Mouse (Mus musculus) thymus, postnatal 14 days (tissue): ENCODE data around the gene Nfrkb.

Source experiments
- DNase-seq: peaks from one replicate; pipeline ENCODE4 v3.0.0; 2021

Nfrkb gene

DNA sequence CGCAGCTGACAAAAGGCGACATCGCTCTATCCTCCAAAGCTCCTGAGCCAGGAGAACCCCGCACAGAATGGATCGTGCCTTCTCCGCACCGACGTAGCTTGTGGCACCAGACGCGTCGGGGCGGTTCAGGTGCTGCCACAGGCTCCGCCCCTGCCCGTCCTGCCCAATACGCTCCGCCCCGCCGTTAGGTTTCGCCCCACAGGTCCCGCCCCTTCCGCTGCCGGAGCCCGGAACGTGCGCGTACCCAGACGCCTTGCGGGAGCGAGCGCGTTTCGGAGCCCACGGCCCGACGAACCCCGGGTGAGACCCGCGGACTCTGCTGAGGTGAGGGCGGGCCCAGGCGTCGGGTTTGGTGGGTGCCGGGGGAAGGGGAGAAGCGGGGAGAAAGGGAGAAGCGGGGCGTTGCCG is at the start of gene Nfrkb:
TSS of gene Nfrkb (plus strand) at position 246 of the 408 bp plus-strand sequence.
- DNase-seq = peak; percentile 98

DNA sequence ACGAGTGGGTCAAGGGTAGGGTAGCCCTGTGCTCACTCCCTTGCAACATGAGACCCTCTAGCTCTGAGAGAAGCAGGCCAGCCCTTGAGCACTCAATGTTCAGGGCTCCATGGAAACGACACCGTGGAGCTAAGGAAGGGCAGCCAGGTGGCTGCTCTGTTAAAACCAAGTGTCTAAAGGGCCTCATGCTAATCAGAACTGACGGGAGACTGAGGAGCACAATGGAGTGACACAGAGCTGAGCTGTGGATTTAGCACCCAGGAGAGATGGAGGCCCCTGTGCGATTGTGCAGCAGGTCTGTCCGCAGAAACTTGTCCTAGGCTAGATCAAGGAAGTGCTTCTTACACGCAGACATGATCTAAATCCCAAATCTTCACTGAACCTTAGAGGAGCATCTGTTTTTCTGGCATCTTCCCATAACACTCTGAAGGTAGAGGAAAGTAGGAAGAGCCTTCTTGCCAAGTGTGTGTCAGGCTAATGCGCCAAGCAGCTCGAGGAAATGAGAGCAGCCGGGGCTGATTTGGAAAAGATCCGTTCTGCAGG is 41.6 kb upstream of the Nfrkb start:
- no peak for DNase-seq

DNA sequence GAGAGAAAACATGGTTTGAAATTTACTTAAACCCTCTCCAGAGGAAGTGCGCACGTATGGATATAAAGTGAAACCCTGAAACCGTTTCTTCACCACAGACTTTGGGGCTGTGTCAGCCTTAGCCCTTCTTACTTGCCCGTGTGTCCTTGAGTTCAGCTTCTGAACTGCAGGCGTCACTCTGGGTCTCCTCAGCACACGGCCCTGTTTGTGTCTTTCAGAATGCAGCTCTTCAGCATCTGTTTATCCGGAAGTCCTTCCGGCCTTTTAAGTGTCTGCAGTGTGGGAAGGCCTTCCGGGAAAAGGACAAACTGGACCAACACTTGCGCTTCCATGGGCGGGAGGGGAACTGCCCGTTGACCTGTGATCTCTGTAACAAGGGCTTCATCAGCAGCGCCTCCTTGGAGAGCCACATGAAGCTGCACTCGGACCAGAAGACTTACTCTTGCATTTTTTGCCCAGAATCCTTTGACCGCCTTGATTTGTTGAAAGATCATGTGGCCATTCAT is 39.4 kb upstream of the Nfrkb start:
- no peak for DNase-seq

DNA sequence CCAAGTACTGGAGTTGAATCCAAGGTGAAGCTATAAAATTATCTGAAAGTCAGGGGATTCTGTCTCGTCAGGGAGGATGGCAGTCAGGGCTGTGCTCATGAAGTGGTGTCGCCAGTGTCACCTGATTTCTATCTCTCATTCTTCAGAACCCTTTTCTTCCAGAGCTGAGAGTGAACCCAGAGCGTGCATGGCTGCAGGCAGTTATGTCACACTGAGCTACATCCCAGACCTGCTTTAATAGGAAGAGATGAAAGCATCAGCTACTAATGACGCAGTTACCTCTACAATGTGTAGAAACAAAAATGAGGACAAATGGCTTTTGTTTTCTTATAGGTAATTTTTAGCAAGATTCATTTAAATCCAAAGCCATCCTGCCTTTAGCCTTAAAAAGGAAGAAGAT is 37.5 kb upstream of the Nfrkb start:
- DNase-seq = no peak

DNA sequence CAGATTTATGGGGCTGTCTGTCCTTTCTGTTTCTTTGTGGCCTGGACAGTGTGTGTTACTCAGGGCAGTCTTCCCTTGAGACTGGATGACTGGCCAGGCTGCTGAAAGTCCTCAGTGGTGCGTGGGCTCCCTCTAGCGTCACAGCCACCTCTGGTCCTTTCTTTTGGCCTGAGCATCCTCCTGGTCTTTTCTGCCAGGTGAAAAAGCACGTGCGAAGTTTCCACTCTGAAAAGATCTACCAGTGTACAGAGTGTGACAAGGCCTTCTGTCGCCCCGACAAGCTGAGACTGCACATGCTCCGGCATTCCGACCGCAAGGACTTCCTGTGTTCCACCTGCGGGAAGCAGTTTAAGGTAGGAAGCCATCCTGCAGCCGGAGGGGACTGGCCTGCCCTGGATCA is 37.1 kb upstream of the Nfrkb start:
- DNase-seq = peak; percentile 69

DNA sequence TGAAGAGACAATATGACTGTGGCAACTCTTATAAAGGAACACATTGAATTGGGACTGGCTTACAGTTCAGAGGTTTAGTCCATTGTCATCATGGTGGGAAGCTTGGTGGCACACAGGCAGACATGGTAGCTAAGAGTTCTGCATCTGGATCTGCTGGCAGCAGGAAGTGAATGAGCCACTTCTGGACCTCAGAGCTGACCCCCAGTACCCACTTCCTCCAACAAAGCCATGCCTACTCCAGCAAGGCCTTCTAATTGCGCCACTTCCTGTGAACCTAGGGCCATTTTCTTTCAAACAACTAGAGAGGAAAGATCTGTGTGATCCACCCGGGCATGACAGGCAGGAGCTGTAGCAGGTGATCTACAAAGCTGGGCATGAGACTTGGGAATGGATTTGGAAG is 33.3 kb upstream of the Nfrkb start:
- DNase-seq = no peak

DNA sequence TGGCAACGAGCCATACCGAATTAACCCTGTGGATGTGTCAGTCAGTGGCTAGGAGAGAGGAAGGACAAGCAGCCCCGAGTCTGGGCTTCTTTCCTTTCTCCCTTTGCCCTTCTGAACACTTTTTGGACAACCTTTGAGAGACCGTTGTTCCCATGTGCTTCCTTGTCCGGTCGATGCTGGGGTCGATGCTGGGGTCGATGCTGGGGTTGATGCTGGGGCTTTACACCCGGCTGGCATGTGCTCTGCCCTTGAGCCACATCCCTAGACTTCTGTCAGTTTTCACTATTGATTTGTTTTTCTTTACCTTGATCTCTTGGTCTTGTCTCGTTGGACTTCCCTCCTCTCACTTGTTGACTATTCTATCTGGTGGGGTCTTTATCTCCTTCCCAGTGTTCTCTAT is 32.5 kb upstream of the Nfrkb start:
- no peak for DNase-seq

DNA sequence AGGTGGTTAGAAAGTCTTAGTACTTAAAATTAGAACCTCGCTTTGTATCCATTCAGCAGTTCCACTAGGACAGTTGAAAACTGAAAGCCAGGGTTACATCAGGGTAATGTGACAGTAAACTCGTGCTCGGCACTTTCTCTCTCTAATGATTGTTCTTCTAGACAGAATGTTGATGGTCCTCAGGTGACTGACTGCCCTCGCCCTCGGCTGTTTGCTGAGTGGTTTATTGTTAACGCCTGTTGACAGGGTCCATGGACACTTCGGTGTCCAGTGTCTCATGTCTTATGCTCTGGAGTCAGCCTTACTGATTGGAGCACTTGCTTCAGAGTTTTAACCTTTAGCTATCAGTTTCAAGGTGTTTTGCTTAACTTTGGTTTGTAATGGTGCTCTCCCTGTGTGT is 31.9 kb upstream of the Nfrkb start:
- DNase-seq = no peak

DNA sequence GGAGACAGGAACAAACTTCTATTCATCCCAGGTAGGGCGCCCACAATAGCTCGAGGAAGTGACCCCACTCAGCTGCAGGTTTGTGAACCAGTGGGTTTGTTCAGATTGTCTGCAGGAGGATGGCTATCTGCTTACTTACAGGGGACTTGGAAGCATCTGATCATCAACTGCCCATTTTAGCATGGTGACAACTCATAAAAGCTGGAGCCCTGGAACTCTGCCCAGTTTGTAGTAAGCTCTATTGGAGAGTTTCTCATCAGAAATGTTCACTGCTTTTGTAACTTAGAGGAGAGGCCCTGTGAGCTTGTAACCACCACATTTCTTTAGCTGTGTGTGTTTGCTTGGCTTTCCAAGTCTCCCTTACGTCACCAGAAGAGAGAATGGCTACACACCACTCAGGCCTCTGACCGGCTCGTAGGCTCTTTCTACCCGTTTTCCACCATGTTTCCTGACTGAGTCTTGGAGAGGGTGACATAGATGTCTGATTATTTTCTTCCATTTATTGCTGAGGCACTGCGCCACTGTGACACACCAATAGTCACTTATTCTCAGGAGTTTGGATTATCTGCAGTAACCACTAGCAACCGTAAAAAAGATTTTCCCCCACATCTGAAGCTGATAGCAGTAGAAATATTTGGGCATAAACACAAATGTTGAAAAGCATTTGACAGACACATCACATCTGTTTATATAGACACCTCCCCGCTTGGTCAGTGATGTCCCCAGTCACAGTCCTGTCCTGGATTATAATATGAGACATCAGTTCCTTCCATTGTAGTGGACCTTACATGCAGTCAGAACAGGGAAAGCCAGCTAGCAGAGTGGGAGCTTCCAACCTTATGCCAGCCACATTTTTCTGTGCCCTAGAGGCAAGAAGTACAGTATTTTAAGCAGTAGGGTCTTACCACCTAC is 22.0 kb upstream of the Nfrkb start:
- DNase-seq = no peak

DNA sequence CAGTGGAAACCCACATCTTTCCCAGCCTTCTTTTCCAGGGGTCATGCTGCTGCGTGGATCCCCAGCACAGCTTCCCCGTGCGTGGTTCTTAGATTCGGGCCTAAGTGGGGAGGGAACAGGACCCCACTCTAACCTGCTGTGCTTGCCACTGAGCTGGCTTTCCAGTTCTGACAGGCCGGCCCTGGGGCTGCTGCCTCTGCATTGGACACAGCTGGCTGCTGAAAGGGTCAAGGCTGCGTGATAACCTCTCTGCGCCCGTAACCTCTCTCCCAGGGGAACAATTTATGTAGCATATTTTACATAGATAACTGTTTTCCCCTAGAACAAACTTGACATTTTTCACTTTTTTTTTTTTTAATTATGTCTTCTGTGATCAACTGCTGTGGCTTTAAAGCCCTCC is 20.9 kb upstream of the Nfrkb start:
- DNase-seq = no peak

DNA sequence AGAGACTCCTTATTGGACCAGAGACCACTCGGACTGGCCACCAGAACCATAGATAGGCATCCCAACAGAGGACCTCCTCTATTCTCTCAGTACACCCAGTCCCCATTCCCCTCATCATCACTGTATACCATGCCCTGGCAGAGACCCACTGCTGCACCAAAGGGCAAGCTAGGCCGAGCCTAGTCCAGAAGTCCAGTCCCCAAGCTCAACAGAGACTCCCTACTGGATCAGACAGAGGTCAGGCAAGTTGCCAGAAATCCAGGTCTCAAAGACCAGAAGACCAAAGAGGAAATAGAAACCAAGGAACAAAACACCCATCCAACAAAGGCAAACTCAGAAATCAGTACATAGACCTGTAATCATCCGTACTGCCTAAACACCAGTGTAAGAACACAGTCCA is 14.3 kb upstream of the Nfrkb start:
- no peak for DNase-seq

DNA sequence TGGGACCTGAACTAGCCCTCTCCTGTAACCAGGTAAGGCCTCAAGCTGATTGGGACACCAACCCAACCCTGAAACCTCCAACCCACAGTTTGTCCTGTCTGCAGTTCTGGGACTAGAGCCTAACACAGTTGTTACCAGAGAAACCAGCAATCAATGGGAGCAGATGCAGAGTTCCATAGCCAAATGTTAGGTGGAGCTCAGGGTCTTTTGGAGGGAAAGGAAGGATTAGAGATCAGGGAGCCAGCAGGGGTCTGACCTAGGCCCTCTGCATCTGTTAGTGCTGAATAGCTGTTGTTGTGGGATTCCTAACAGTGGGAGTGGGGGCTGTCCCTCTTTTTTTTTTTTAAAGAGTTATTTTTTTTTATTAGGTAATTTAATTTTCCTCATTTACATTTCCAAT is 9.3 kb upstream of the Nfrkb start:
- no peak for DNase-seq

DNA sequence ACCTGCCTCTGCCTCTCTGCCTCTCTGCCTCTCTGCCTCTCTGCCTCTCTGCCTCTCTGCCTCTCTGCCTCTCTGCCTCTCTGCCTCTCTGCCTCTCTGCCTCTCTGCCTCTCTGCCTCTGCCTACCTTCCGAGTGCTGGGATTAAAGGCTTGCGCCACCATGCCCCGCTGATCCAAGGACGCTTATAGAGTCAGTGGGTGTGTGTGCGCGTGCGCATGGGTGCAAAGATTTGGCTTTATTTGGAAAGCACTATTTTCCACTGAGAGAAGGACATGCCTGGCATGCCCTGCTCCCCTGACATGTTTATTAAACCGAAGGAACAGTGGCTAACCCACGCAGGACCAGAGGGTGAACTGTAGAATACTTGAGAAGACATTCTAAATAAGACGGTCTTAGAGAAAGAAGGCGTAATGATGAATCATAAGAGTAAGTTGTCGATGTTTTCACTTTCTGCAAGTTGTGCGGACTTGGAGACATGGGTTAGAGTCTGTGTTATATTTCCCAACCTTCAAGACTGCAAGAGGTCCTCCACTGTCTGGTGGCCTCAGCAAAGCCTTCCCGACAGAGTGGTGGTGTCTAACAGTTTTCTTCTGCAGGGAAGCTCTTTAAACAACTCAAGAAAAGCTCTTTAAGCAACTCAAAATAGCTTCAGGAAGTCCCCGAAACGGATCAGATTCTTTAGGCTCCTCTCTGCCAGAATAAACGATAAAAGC is 1.0 kb upstream of the Nfrkb start:
- no peak for DNase-seq

DNA sequence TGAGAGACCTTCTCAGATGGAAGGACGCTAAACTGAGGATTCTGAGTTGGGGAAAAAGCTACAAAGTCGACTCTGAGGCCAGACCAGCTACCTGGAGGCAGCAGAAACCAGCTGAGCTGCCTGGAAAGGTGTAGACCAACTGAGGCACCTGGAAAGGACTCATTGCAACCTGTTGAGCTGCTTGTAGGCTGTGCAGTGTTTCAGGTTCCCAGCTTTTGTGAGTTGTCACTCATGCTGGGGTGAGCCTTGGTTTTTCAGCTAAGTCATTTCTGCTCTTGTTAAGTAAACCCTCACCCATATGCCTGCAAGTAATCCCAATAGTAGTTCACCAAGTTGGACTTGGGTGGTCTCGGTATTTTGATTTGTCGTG is 507 bp upstream of the Nfrkb start:
- DNase-seq = peak; percentile 23

DNA sequence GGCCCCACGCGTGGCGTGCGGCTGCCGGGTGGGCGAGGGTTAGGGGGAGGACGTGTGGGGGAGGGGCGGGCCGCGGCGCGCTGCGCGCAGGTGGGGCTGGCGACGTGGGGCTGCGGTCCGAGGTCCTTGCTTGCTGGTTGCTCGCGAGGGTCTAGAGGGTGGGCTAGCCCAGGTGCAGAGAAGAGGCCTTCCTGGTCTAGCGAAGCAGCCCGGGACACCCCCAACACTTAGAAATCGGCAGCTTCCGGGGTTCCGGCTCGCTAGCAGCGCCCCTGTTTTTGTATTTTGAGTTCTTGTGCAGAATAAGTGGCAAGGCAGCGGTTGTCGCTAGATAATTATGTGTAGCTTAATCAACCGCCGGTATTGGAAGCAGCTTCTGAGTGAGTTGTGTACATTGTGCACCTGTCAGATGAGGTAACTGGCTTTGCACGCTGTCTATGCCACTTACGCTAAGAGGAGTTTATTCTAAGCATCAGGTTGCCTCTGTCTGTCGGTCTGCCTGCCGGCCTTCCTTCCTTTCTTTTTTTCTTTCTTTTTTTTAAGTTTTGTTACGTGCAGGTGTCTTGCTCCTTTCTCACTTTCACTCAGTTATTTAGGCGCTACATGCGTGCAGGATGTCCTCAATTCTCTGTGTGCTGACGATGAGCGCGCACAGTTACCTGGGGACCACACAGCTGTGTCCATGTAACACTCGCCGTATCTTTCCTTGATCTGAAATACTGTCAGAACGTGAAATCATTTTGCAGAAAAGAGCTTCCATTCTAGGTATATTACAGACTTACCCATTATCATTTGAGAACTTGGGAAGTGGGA is 582 bp downstream of the Nfrkb start:
- DNase-seq = peak; percentile 26

DNA sequence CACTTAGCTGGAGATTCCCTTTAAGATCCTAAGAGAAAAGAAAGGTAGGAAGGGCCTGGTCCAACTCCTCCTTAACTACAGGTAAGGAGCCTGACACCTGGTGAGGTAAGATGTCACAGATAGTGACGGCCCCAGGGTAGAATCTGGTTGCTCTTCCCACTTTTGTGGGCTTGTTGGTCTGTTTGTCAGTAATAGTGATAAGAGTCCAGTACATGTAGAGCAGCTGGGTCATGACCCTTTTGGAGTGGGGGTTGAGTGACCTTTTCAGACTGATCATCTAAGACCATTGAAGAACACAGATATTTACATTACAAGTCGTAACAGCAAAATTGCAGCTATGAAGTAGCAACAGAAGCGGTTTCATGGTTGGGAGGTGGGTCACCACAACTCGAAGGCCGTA is 1.2 kb downstream of the Nfrkb start:
- no peak for DNase-seq

DNA sequence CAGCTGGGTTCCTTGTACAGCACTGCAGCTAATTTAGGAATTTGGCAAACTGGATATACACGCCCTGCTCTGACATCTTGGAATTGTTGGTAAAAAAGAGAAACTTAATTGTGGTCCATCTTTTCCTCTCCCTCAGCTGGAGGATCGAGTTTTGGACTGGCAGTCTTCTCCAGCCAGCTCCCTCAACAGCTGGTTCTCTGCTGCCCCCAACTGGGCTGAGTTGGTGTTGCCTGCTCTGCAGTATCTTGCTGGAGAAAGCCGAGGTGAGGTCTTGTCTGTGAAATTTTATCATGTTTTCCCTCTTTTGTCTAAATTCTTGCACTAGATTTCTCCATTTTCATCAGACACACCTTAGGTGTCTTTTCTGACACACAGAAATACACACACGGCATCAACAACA is 14.4 kb downstream of the Nfrkb start:
- peak; percentile 74 for DNase-seq

DNA sequence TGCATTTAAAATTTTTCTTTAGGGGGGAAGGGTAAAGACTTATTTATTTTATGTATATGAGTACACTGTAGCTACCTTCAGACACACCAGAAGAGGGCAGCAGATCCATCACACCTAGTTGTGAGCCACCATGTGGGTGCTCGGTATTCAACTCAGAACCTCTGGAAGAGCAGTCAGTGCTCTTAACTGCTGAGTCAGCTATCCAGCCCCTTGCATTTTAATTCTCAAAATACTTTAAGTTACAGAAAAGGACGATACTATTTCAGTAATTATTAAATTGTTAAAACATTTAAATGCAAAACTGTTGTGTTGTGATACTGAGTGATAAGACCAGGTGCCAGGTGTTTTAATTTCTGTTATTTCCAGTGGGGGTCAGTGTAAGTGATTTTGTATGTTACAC is 18.3 kb downstream of the Nfrkb start:
- DNase-seq = no peak

DNA sequence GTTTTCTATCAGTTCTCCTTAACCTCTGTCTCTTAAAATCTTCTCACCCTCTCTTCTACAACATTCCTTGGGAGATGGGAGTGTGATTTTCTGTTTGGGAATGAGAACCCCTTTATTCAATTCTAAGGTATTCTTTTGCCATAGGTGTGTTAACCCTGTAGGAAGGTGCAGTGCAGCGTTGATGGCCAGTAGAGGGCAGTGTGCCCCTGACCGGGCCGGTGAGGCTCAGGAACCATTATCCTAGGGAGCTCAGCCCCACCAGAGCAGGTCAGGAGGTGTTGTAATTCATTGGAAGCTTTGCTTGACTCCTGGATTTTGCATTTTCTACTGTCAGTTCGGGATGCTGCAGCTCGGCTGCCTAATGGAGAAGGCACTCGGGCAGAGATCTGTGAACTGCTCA is 19.2 kb downstream of the Nfrkb start:
- peak; percentile 20 for DNase-seq

DNA sequence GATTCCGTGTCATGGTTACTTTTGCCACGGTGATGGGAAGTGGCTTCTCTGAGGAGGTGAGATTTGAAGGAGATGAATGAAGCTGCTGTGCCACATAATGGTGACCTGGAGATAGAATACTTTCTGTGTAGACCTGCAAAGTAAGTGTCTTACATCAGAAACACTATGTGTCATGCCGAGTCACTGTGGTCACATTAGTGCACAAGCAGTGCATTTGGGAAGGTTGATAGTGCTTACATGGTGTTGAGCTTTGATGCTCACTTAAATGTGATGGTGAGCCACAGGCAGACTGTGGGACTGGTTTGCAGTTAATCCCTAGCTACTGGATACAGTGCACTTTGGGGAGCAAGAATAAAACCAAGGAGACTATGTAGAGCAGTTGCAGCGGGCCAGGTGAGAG is 26.2 kb downstream of the Nfrkb start:
- DNase-seq = no peak

DNA sequence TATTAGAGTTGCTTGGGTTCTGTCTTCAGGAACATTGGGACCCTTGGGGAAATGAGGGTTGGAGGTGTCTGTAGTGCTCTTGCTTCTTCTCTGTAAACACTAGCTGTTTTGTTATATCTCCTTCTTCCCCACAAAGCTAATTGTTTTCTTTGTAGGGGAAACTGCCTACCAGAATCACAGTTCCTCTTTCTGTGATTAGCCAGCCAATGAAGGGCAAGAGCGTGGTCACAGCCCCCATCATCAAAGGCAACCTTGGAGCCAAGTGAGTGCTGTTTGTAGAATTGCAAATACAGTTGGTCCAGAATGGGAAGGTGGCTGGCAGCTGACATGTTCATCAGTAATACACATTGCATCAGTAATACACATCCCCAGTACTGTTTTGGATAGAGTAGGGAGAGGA is 32.8 kb downstream of the Nfrkb start:
- no peak for DNase-seq

DNA sequence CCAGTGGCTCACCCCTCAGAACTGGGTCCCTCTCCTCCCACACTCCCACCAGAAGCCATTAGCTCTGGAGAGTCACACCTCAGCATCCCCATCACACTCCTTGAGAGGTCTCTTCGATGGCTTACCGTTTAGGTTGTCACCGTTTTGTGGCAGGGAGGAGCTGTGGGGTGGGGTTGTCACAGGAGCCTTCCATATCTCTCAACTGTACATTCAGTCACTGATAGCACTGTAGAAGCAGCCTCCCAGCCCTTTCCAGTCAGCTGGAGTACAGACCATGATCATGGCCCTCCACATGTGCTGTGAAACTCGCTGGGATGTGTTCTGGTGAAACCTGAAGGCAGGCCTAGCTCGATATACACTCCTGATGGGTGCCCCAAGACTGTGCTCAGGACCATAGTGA is 36.2 kb downstream of the Nfrkb start:
- DNase-seq = no peak

DNA sequence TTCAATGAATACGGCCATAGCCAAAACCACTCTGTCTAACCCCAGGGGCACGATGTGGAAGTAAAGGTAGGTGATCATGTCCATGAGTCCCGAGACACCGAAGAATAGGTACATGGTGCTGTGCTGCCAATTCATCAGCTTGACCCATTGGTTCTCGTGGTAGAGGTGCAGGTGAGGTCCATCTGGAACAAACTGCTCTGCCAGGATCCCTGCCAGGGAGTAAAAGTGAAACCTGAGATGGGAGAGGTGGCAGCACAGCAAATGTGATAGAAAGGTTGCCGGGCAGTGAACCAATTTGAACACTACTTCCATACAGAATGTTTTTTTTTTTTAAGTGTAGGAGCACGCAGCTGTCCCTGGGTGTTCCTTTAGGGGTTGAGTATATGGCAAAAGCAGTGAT is 43.0 kb downstream of the Nfrkb start:
- DNase-seq = no peak
